ENCODE assay signal across 9 mouse cellular contexts in the genomic region with DNA sequence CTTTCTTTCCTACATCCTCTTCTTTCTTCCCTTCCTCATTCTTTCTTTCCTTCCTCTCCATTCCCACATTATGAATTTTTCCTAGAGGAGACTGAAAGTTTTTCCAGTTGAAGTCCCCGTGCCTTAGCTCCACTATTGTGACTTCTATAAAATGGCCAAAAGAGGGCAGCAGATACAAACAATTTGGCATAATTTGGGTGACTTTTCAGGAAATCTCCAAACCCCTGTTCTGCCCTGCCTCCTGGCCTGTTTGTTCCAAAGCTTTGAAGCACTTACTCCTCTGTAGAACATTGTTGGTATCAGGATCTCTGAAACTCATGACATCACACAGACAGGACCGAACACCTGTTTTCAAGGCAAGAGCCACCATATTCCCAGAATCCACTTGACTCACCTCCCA.
DNase-seq lines count a peak whose midpoint lies in the region; ATAC-seq lines count a peak whose summit lies in the region.
"Had no signal": no experiment of that assay in that cellular context is flagged by ENCODE, and none has a peak within 500 bp of the region (broad histone marks: within the 10 kb centered on the region; RNA-seq: fewer than 3 reads in every experiment).

No protein-coding gene starts in this region.

- 56% methylated on average over 2 of the region's 2 CpGs for WGBS in forebrain, embryonic 11.5 days
- 59% methylated on average over 2 of the region's 2 CpGs for WGBS in forebrain, embryonic 10.5 days
- WGBS in midbrain, embryonic 11.5 days = 58% methylated on average over 2 of the region's 2 CpGs
- 59% methylated on average over 2 of the region's 2 CpGs for WGBS in midbrain, embryonic 15.5 days
- 60% methylated on average over 2 of the region's 2 CpGs for WGBS in embryonic facial prominence, embryonic 14.5 days
- 61% methylated on average over 2 of the region's 2 CpGs for WGBS in neural tube, embryonic 11.5 days

- H3K36me3 ChIP-seq in forebrain, embryonic 11.5 days (ENCODE audit: control insufficient read depth, insufficient read depth, low read length) = no peaks in the 10 kb centered on the region
- no peaks in the 10 kb centered on the region for H3K36me3 ChIP-seq in forebrain, embryonic 10.5 days (replicated peaks)
- no peaks in the 10 kb centered on the region for H3K36me3 ChIP-seq in midbrain, embryonic 11.5 days (ENCODE audit: control insufficient read depth, insufficient read depth, low read length)
- no peaks in the 10 kb centered on the region for H3K36me3 ChIP-seq in midbrain, embryonic 15.5 days (replicated peaks)
- H3K36me3 ChIP-seq in embryonic facial prominence, embryonic 14.5 days (ENCODE audit: control insufficient read depth, insufficient read depth, low read length) = no peaks in the 10 kb centered on the region
- no peaks in the 10 kb centered on the region for H3K36me3 ChIP-seq in neural tube, embryonic 11.5 days (ENCODE audit: control insufficient read depth, insufficient read depth, low read length)

- ATAC-seq in forebrain, embryonic 11.5 days (replicated peaks; ENCODE audit: low FRiP score) = peak; percentile 65; the same call in 1 of the 2 replicates
- peak; percentile 77; the same call in 1 of the 2 replicates for ATAC-seq in midbrain, embryonic 11.5 days (ENCODE audit: low FRiP score)
- ATAC-seq in midbrain, embryonic 15.5 days (replicated peaks) = no peak; the same call in 1 of the 2 replicates
- no peak for ATAC-seq in embryonic facial prominence, embryonic 14.5 days (ENCODE audit: low read depth)
- peak; percentile 41; the same call in 1 of the 2 replicates for ATAC-seq in neural tube, embryonic 11.5 days (ENCODE audit: insufficient read depth, low FRiP score, low TSS enrichment)

- no peaks in the 10 kb centered on the region for H3K4me1 ChIP-seq in forebrain, embryonic 11.5 days (replicated peaks; ENCODE audit: control insufficient read depth, insufficient read depth, low read length)
- no peaks in the 10 kb centered on the region for H3K4me1 ChIP-seq in forebrain, embryonic 10.5 days
- no peaks in the 10 kb centered on the region for H3K4me1 ChIP-seq in midbrain, embryonic 11.5 days (ENCODE audit: control insufficient read depth, insufficient read depth, low read length)
- no peaks in the 10 kb centered on the region for H3K4me1 ChIP-seq in midbrain, embryonic 15.5 days
- no peaks in the 10 kb centered on the region for H3K4me1 ChIP-seq in embryonic facial prominence, embryonic 14.5 days (ENCODE audit: control insufficient read depth, insufficient read depth, low read length)
- no peaks in the 10 kb centered on the region for H3K4me1 ChIP-seq in neural tube, embryonic 11.5 days (ENCODE audit: control insufficient read depth, insufficient read depth, low read length)

- no peak for DNase-seq in forebrain, embryonic 11.5 days (ENCODE audit: low spot score)
- DNase-seq in forebrain, embryonic 10.5 days (ENCODE audit: extremely low spot score, low spot score) = no peak
- peak; percentile 90 for DNase-seq in midbrain, embryonic 11.5 days (ENCODE audit: low spot score, missing footprints)
- DNase-seq in embryonic facial prominence, embryonic 14.5 days (ENCODE audit: low spot score) = peak; percentile 41
- no peak for DNase-seq in neural tube, embryonic 11.5 days (ENCODE audit: low spot score)
- DNase-seq in yolk sac, embryonic 10.5 days (ENCODE audit: low spot score) = no peak
- DNase-seq in heart, postnatal 36 days = no peak

- no peak overlapping the region for H3K27ac ChIP-seq in forebrain, embryonic 11.5 days (ENCODE audit: low read depth, low read length)
- no peak overlapping the region for H3K27ac ChIP-seq in forebrain, embryonic 10.5 days
- H3K27ac ChIP-seq in midbrain, embryonic 11.5 days (ENCODE audit: low read depth, low read length) = no peak overlapping the region
- no peak overlapping the region for H3K27ac ChIP-seq in midbrain, embryonic 15.5 days
- no peak overlapping the region for H3K27ac ChIP-seq in embryonic facial prominence, embryonic 14.5 days (replicated peaks; ENCODE audit: low read depth, low read length)
- H3K27ac ChIP-seq in neural tube, embryonic 11.5 days (ENCODE audit: low read depth, low read length) = no peak overlapping the region
- H3K27ac ChIP-seq: liver, embryonic 14.5 days had no signal

- H3K9me3 ChIP-seq in forebrain, embryonic 11.5 days (ENCODE audit: control insufficient read depth, low read length) = no peaks in the 10 kb centered on the region
- H3K9me3 ChIP-seq in forebrain, embryonic 10.5 days = no peaks in the 10 kb centered on the region
- no peaks in the 10 kb centered on the region for H3K9me3 ChIP-seq in midbrain, embryonic 11.5 days (ENCODE audit: control insufficient read depth, low read length)
- no peaks in the 10 kb centered on the region for H3K9me3 ChIP-seq in midbrain, embryonic 15.5 days
- no peaks in the 10 kb centered on the region for H3K9me3 ChIP-seq in embryonic facial prominence, embryonic 14.5 days (ENCODE audit: control insufficient read depth, low read length)
- H3K9me3 ChIP-seq in neural tube, embryonic 11.5 days (ENCODE audit: control insufficient read depth, low read length) = no peaks in the 10 kb centered on the region

- no peak overlapping the region for H3K4me2 ChIP-seq in forebrain, embryonic 11.5 days (ENCODE audit: low read depth, low read length, severe bottlenecking)
- H3K4me2 ChIP-seq in midbrain, embryonic 11.5 days = no peak overlapping the region
- H3K4me2 ChIP-seq in midbrain, embryonic 15.5 days = no peak overlapping the region
- H3K4me2 ChIP-seq in embryonic facial prominence, embryonic 14.5 days (ENCODE audit: low read depth, low read length) = no peak overlapping the region
- no peak overlapping the region for H3K4me2 ChIP-seq in neural tube, embryonic 11.5 days (ENCODE audit: low read depth)

- intact Hi-C loops in heart, postnatal 36 days (cut with DNase I) = loop anchor here (2.0 kb wide), 2 partner anchors 231 to 321 kb away; no protein-coding TSS in a partner anchor

- no peaks in the 10 kb centered on the region for H3K27me3 ChIP-seq in forebrain, embryonic 11.5 days (ENCODE audit: control insufficient read depth, insufficient read depth, low read length)
- H3K27me3 ChIP-seq in forebrain, embryonic 10.5 days (ENCODE audit: poor library complexity, severe bottlenecking) = no peaks in the 10 kb centered on the region
- H3K27me3 ChIP-seq in midbrain, embryonic 11.5 days (ENCODE audit: control insufficient read depth, insufficient read depth, low read length) = no peaks in the 10 kb centered on the region
- H3K27me3 ChIP-seq in midbrain, embryonic 15.5 days (replicated peaks) = no peaks in the 10 kb centered on the region
- H3K27me3 ChIP-seq in embryonic facial prominence, embryonic 14.5 days (replicated peaks; ENCODE audit: control insufficient read depth, insufficient read depth, low read length) = no peaks in the 10 kb centered on the region
- H3K27me3 ChIP-seq in neural tube, embryonic 11.5 days (ENCODE audit: control insufficient read depth, insufficient read depth, low read length) = no peaks in the 10 kb centered on the region

- no peak overlapping the region for H3K4me3 ChIP-seq in forebrain, embryonic 11.5 days (ENCODE audit: low read depth, low read length)
- H3K4me3 ChIP-seq in forebrain, embryonic 10.5 days = no peak overlapping the region
- H3K4me3 ChIP-seq in midbrain, embryonic 11.5 days (ENCODE audit: low read depth, low read length) = no peak overlapping the region
- H3K4me3 ChIP-seq in midbrain, embryonic 15.5 days = no peak overlapping the region
- no peak overlapping the region for H3K4me3 ChIP-seq in embryonic facial prominence, embryonic 14.5 days (ENCODE audit: low read depth, low read length)
- no peak overlapping the region for H3K4me3 ChIP-seq in neural tube, embryonic 11.5 days (ENCODE audit: low read depth, low read length)

- no peak overlapping the region for H3K9ac ChIP-seq in forebrain, embryonic 11.5 days (ENCODE audit: low read length)
- no peak overlapping the region for H3K9ac ChIP-seq in midbrain, embryonic 11.5 days (ENCODE audit: low read length)
- H3K9ac ChIP-seq in midbrain, embryonic 15.5 days = no peak overlapping the region
- no peak overlapping the region for H3K9ac ChIP-seq in embryonic facial prominence, embryonic 14.5 days (ENCODE audit: low read depth, low read length)
- no peak overlapping the region for H3K9ac ChIP-seq in neural tube, embryonic 11.5 days (ENCODE audit: low read length)
- H3K9ac ChIP-seq: liver, embryonic 14.5 days had no signal

Comparison
In these comparisons a context has a peak if more than half of its experiments do, and no peak if none do; other contexts are left out.
1. ATAC-seq: peak in forebrain, embryonic 11.5 days (single experiment), midbrain, embryonic 11.5 days (single experiment) and neural tube, embryonic 11.5 days (single experiment); none in midbrain, embryonic 15.5 days (single experiment) and embryonic facial prominence, embryonic 14.5 days (single experiment).
2. DNase-seq: peak in midbrain, embryonic 11.5 days (single experiment) and embryonic facial prominence, embryonic 14.5 days (single experiment); none in forebrain, embryonic 11.5 days (single experiment), forebrain, embryonic 10.5 days (single experiment), neural tube, embryonic 11.5 days (single experiment), yolk sac, embryonic 10.5 days (single experiment) and heart, postnatal 36 days (0 of 2).